Mouse (Mus musculus) embryonic facial prominence, embryonic 14.5 days (tissue): ENCODE measurements around the gene Fbxo40. TPM values are rescaled to one million over a fixed set of nuclear protein-coding genes. Genes with fewer than 3 reads are reported as not detected.

ENCODE experiments used
- ATAC-seq: fragments of 200-750 bp; cut with Nextera tagmentation; 2 replicates; pipeline ENCODE4 v1.8.0; 2017; ENCODE audit warnings: low read depth, moderate number of reproducible peaks, moderate TSS enrichment
- DNase-seq: peaks from one replicate; pipeline ENCODE4 v3.0.0-alpha.2; 2015; ENCODE audit warnings: low spot score
- H3K27ac ChIP-seq: fragments of 300-500 bp; sonication (generic); replicated peaks from 2 replicates; pipeline ENCODE4 v1.5.1; 2014; ENCODE audit warnings: low read depth, mild to moderate bottlenecking, low read length, moderate library complexity
- H3K27me3 ChIP-seq: fragments of 300-500 bp; sonication (generic); replicated peaks from 2 replicates; pipeline ENCODE4 v1.6.1; 2014; ENCODE audit warnings: low read length; ENCODE audit not compliant: control insufficient read depth, insufficient read depth
- H3K36me3 ChIP-seq: fragments of 300-500 bp; sonication (generic); 2 replicates; pipeline ENCODE4 v1.6.1; 2014; ENCODE audit warnings: low read length, mixed read lengths; ENCODE audit not compliant: control insufficient read depth, insufficient read depth
- H3K4me1 ChIP-seq: fragments of 300-500 bp; sonication (generic); 2 replicates; pipeline ENCODE4 v1.6.1; 2014; ENCODE audit warnings: antibody characterized with exemption, low read length; ENCODE audit not compliant: control insufficient read depth, insufficient read depth
- H3K4me2 ChIP-seq: fragments of 300-500 bp; sonication (generic); 2 replicates; pipeline ENCODE4 v1.6.1; 2014; ENCODE audit warnings: low read depth, mild to moderate bottlenecking, low read length, moderate library complexity, mixed read lengths
- H3K4me3 ChIP-seq: fragments of 300-500 bp; sonication (generic); 2 replicates; pipeline ENCODE4 v1.5.1; 2014; ENCODE audit warnings: low read depth, mild to moderate bottlenecking, low read length
- H3K9ac ChIP-seq: fragments of 300-500 bp; sonication (generic); 2 replicates; pipeline ENCODE4 v1.6.1; 2014; ENCODE audit warnings: low read depth, mild to moderate bottlenecking, low read length, moderate library complexity, mixed read lengths
- H3K9me3 ChIP-seq: fragments of 300-500 bp; sonication (generic); 2 replicates; pipeline ENCODE4 v1.6.1; 2016; ENCODE audit warnings: low read length; ENCODE audit not compliant: control insufficient read depth
- WGBS: fragments of 180-500 bp; shearing (Covaris S2); extraction: QIAGEN DNeasy Blood & Tissue Kit; methylation state at CpG from one replicate; pipeline ENCODE4 v1.1.7; 2014; 5-methylcytosine and 5-hydroxymethylcytosine counted together
- polyA plus RNA-seq: library from polyadenylated mRNA; unstranded; fragments of >200 nt; fragmentation: Nextera tagmentation; extraction: Ambion mirVana; gene quantifications from 2 replicates; pipeline ENCODE4 v1.2.1, GENCODE M21; 2014

Gene Fbxo40
- polyA plus RNA-seq, 1 experiment from 2014 or later = 0.86 TPM

GRCm38 (mm10) chr16:37009262-37009661 lies 19.0 kb upstream of the Fbxo40 start:
- Histone ChIP-seq H3K36me3 (no peaks in the 10 kb centered on the region), H3K27me3 (no peaks in the 10 kb centered on the region), H3K4me1 (no peaks in the 10 kb centered on the region), H3K9ac (no peak overlapping the region), H3K4me3 (no peak overlapping the region), H3K9me3 (no peaks in the 10 kb centered on the region), H3K27ac (no peak overlapping the region), H3K4me2 (no peak overlapping the region)
- DNase-seq (no peak), ATAC-seq (no peak)
- 64% methylated on average over 6 of the region's 6 CpGs for WGBS

- Histone ChIP-seq H3K27ac (no peak overlapping the region), H3K9me3 (no peaks in the 10 kb centered on the region), H3K9ac (no peak overlapping the region), H3K27me3 (no peaks in the 10 kb centered on the region), H3K4me1 (no peaks in the 10 kb centered on the region), H3K4me2 (no peak overlapping the region), H3K36me3 (no peaks in the 10 kb centered on the region), H3K4me3 (no peak overlapping the region)
- DNase-seq (no peak), ATAC-seq (no peak)
- 72% methylated on average over 9 of the region's 9 CpGs for WGBS
Measured at GRCm38 (mm10) chr16:36999366-36999972, 9.2 kb upstream of the Fbxo40 start.

GRCm38 (mm10) chr16:36997650-36998049 lies 7.4 kb upstream of the Fbxo40 start:
- ATAC-seq (no peak), DNase-seq (no peak)
- WGBS = 78% methylated on average over 6 of the region's 6 CpGs
- Histone ChIP-seq H3K27ac (no peak overlapping the region), H3K9me3 (no peaks in the 10 kb centered on the region), H3K4me1 (no peaks in the 10 kb centered on the region), H3K36me3 (no peaks in the 10 kb centered on the region), H3K4me3 (no peak overlapping the region), H3K27me3 (no peaks in the 10 kb centered on the region), H3K4me2 (no peak overlapping the region), H3K9ac (no peak overlapping the region)

GRCm38 (mm10) chr16:36989493-36989892 lies 774 bp downstream of the Fbxo40 start:
- Histone ChIP-seq H3K9me3 (no peaks in the 10 kb centered on the region), H3K4me3 (no peak overlapping the region), H3K36me3 (no peaks in the 10 kb centered on the region), H3K27ac (no peak overlapping the region), H3K4me2 (peak overlapping the region; percentile 34), H3K4me1 (peaks cover 6% of the 10 kb centered on the region), H3K9ac (no peak overlapping the region), H3K27me3 (no peaks in the 10 kb centered on the region)
- 26% methylated on average over 8 of the region's 8 CpGs for WGBS
- peak; percentile 75; the same call in 1 of the 2 replicates for ATAC-seq
- peak; percentile 75 for DNase-seq

- no peak for ATAC-seq
Measured at GRCm38 (mm10) chr16:36988066-36988465, 2.2 kb downstream of the Fbxo40 start.

GRCm38 (mm10) chr16:36987399-36987798 lies 2.9 kb downstream of the Fbxo40 start:
- H3K9me3 ChIP-seq = no peaks in the 10 kb centered on the region

More at GRCm38 (mm10) chr16:36988066-36988465, 2.2 kb downstream of the Fbxo40 start:
- Histone ChIP-seq H3K9ac (no peak overlapping the region), H3K4me3 (no peak overlapping the region), H3K27ac (no peak overlapping the region), H3K27me3 (no peaks in the 10 kb centered on the region), H3K4me1 (peaks cover 6% of the 10 kb centered on the region), H3K9me3 (no peaks in the 10 kb centered on the region), H3K4me2 (no peak overlapping the region), H3K36me3 (no peaks in the 10 kb centered on the region)
- DNase-seq = no peak

GRCm38 (mm10) chr16:36985636-36986042 lies 4.6 kb downstream of the Fbxo40 start:
- no peak for ATAC-seq
- WGBS = 70% methylated on average over 5 of the region's 5 CpGs
- no peaks in the 10 kb centered on the region for H3K9me3 ChIP-seq
- H3K27ac ChIP-seq = no peak overlapping the region
- no peak overlapping the region for H3K9ac ChIP-seq
- no peaks in the 10 kb centered on the region for H3K27me3 ChIP-seq
- no peak overlapping the region for H3K4me3 ChIP-seq
- H3K4me2 ChIP-seq = no peak overlapping the region
- DNase-seq = no peak
- no peaks in the 10 kb centered on the region for H3K36me3 ChIP-seq
- H3K4me1 ChIP-seq = peaks cover 6% of the 10 kb centered on the region

More at GRCm38 (mm10) chr16:36987399-36987798, 2.9 kb downstream of the Fbxo40 start:
- Histone ChIP-seq H3K9ac (no peak overlapping the region), H3K27ac (no peak overlapping the region), H3K27me3 (no peaks in the 10 kb centered on the region), H3K36me3 (no peaks in the 10 kb centered on the region), H3K4me2 (no peak overlapping the region), H3K4me1 (peaks cover 6% of the 10 kb centered on the region), H3K4me3 (no peak overlapping the region)
- 63% methylated on average over 2 of the region's 2 CpGs for WGBS
- peak; percentile 15 for DNase-seq
- no peak for ATAC-seq

GRCm38 (mm10) chr16:36983796-36984195 lies 6.5 kb downstream of the Fbxo40 start:
- Histone ChIP-seq H3K27ac (no peak overlapping the region), H3K4me1 (peaks cover 1% of the 10 kb centered on the region), H3K4me2 (no peak overlapping the region), H3K27me3 (no peaks in the 10 kb centered on the region), H3K9me3 (no peaks in the 10 kb centered on the region), H3K36me3 (no peaks in the 10 kb centered on the region), H3K4me3 (no peak overlapping the region), H3K9ac (no peak overlapping the region)
- WGBS = 71% methylated on average over 1 of the region's 1 CpGs
- no peak for DNase-seq
- ATAC-seq = no peak

- Histone ChIP-seq H3K4me2 (no peak overlapping the region), H3K36me3 (no peaks in the 10 kb centered on the region), H3K9ac (no peak overlapping the region), H3K27me3 (no peaks in the 10 kb centered on the region), H3K4me1 (no peaks in the 10 kb centered on the region), H3K9me3 (no peaks in the 10 kb centered on the region), H3K27ac (no peak overlapping the region), H3K4me3 (no peak overlapping the region)
- no peak for ATAC-seq
- DNase-seq = no peak
- 88% methylated on average over 2 of the region's 2 CpGs for WGBS
Measured at GRCm38 (mm10) chr16:36979127-36979526, 11.1 kb downstream of the Fbxo40 start.
